Mouse (Mus musculus) stomach, postnatal 0 days (tissue): ENCODE measurements at regions not wholly inside any gene's neighbourhood (a gene's known extent, or its start where the extent isn't known, plus 50 kb on each side); places are given as distances from the start of the nearest gene placed in this dataset.

Experiments
- CTCF ChIP-seq: IDR thresholded peaks from 2 replicates; pipeline ENCODE4 v1.5.1; 2016; ENCODE audit warnings: antibody characterized with exemption, low read depth, mild to moderate bottlenecking, moderate library complexity
- EP300 ChIP-seq: optimal IDR thresholded peaks from 2 replicates; pipeline ENCODE3; 2016; ENCODE audit warnings: antibody characterized with exemption

DNA sequence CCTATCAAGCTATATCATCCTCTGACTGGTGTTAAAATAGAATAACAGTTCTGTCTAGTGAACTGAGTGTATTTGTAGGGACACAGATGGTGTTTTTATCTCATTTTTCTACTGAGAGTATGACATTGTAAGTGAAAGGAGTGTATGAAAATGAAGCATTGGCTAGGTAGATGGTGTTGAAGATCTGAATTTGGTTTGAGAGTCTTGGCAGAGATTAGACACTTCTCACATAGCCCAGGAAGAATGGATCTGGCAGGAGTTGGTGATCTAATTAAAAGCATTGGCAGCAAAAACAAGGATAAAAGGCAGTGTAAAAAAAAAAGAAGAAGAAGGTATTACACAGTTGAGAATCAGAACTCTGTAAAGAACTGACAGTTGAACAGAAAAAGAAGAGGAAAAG is 900.4 kb upstream of the Pabpc4l start:
- no peak for TF ChIP-seq CTCF
- TF ChIP-seq EP300 = no peak
